Mouse (Mus musculus): ENCODE data around the gene Lrrc56. TPM values are rescaled to one million over a fixed set of nuclear protein-coding genes. Genes with fewer than 3 reads are reported as not detected.
A peak's percentile ranks its signal among the peaks of the same experiment; 100 is the strongest.

The Lrrc56 gene
- polyA plus RNA-seq, 1 experiment from 2014 or later = 3.8 TPM

DNA sequence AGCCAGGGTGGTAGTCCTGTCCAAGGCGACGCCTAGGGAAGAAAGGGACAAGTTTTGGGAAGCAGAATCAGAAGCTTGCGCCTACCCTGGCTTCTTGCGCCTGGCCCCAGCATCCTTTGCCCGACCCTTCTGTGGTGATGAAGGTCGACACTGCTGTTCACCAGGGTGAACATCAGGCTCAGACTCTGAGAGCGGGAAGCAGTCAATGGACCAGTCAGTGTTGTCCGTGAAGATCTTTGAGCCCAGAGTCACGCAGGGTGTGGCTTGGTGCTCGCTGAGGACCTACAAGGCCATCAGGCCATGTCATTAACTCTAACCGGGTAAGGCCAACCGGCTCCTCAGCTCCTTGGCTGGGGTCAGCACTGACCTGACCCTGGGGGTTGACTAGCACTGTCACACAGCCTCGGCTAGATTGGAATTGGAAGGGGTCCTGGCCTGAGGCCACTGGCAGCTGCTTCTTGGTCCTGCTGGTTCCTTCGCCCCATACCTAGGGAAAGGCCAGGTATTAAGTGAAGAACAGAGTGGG lies 16.7 kb downstream of the Lrrc56 start:
- no peak for ATAC-seq (ENCODE audit: insufficient read depth)

DNA sequence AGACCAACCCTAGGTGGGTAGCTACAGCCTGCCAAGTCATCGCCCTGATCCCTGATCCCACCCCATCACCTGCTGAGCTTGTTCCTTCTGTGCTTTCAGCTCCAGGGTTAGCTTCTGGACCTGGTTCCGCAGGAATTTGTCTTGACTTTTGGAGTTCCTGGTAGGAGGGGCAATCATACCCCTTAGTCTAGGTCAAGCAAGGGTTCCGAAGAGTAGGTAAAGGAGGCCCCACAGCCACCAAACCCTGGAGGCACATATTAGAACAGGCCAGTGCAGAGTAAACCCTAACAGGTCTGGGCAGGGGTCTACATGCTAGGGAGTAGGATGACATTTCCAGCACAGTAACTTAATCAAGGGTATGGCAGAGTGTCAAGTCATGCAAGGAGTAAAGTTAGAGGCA lies 19.2 kb downstream of the Lrrc56 start:
- no peak for TF ChIP-seq CTCF (IDR thresholded peaks at IDR 0.05; ENCODE audit: low read depth)
- H3K27me3 ChIP-seq (ENCODE audit: insufficient read depth, low read length) = no peaks in the 10 kb centered on the region
- peaks cover 9% of the 10 kb centered on the region; the same call in 1 of the 2 replicates for H3K36me3 ChIP-seq (ENCODE audit: insufficient read depth)
- H3K27ac ChIP-seq (ENCODE audit: low read depth) = no peak overlapping the region
- H3K9ac ChIP-seq = no peak overlapping the region
- peaks cover 6% of the 10 kb centered on the region; the same call in 1 of the 2 replicates for H3K4me1 ChIP-seq (ENCODE audit: insufficient read depth)
- 83% methylated on average over 3 of the region's 3 CpGs for WGBS
- DNase-seq (no peak), ATAC-seq (ENCODE audit: insufficient read depth) (no peak)
- H3K4me2 ChIP-seq = no peak overlapping the region
- H3K4me3 ChIP-seq (ENCODE audit: low read depth, low read length) = no peak overlapping the region
- H3K9me3 ChIP-seq (ENCODE audit: low read depth, low read length) = no peaks in the 10 kb centered on the region

More for the DNA sequence above, 16.7 kb downstream of the Lrrc56 start:
- Histone ChIP-seq H3K36me3 (ENCODE audit: insufficient read depth) (no peaks in the 10 kb centered on the region), H3K4me2 (no peak overlapping the region), H3K9ac (no peak overlapping the region), H3K4me1 (ENCODE audit: insufficient read depth) (peaks cover 6% of the 10 kb centered on the region; the same call in 1 of the 2 replicates), H3K27me3 (ENCODE audit: insufficient read depth, low read length) (no peaks in the 10 kb centered on the region), H3K4me3 (ENCODE audit: low read depth, low read length) (no peak overlapping the region), H3K27ac (ENCODE audit: low read depth) (no peak overlapping the region), H3K9me3 (ENCODE audit: low read depth, low read length) (no peaks in the 10 kb centered on the region)
- 81% methylated on average over 14 of the region's 14 CpGs for WGBS
- DNase-seq = no peak
- TF ChIP-seq CTCF (IDR thresholded peaks at IDR 0.05; ENCODE audit: low read depth) = no peak

DNA sequence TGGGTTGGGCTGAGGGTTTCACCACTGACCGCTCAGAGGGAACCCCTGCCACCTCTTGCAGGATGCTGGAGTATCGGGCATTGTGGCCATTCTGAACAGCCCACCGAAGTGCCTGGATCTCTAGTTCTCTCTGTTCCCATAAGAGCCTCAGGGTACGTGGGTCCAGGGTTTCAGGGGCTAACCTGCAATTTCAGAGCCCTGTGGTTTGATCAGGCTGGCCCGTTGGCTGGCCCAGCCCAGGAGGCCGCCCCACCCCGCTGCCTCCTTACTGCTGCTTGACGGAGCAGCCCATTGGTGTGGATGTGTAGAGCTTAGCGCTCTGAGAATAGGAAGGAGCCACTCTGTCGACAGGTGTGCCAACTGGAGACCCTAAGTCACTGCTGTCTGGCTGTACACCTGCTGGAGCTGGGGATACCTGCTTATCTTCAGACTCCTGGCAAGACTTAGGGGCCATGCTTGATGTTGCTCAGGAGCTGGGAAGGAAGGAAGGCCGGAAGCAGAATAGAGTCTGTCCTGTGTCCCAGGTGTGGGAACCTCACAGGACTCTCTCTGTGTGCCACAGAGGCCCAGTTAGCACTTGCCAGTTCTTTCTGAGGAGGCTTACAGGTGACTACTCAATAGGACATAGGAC lies 19.8 kb downstream of the Lrrc56 start, which contains the start of gene Lmntd2:
TSS of gene Lmntd2 (minus strand) at position 476 of the 631 bp plus-strand sequence.
- Histone ChIP-seq H3K4me1 (ENCODE audit: insufficient read depth) (peaks cover 6% of the 10 kb centered on the region; the same call in 1 of the 2 replicates), H3K27ac (ENCODE audit: low read depth) (peak within 1 kb of the TSS; percentile 92), H3K4me2 (peak within 1 kb of the TSS; percentile 96), H3K4me3 (ENCODE audit: low read depth, low read length) (peak within 1 kb of the TSS; percentile 64), H3K9me3 (ENCODE audit: low read depth, low read length) (no peaks in the 10 kb centered on the region), H3K27me3 (ENCODE audit: insufficient read depth, low read length) (no peaks in the 10 kb centered on the region), H3K36me3 (ENCODE audit: insufficient read depth) (peaks cover 12% of the 10 kb centered on the region; the same call in 1 of the 2 replicates), H3K9ac (peak within 1 kb of the TSS; percentile 64)
- no peak for ATAC-seq (ENCODE audit: insufficient read depth)
- 87% methylated on average over 11 of the region's 11 CpGs for WGBS
- no peak for TF ChIP-seq CTCF (IDR thresholded peaks at IDR 0.05; ENCODE audit: low read depth)
- no peak for DNase-seq

DNA sequence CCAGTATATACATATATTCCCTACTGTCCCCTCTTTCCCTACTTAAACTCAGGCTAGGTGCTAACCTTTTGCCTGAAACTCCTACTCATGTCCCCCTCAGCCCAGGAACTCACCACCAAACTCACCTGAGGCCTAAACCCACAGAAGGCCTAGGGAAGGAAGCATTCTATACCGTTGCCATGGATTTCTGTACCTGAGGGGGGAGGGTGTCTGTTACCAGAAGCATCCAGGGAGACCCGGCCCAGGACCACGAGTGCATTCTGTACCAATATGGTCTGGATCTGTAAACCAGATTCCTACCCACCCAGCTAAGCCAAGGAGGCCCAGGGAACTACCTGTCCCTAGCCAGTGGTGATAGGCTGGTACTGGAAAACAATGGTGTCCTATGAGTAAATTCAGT lies 20.4 kb downstream of the Lrrc56 start:
- Histone ChIP-seq H3K4me3 (ENCODE audit: low read depth, low read length) (0 out of 2 replicates have a peak overlapping the region, but pooled peaks have one; percentile 64), H3K4me1 (ENCODE audit: insufficient read depth) (peaks cover 6% of the 10 kb centered on the region; the same call in 1 of the 2 replicates), H3K27ac (ENCODE audit: low read depth) (peak overlapping the region; percentile 92), H3K27me3 (ENCODE audit: insufficient read depth, low read length) (no peaks in the 10 kb centered on the region), H3K4me2 (peak overlapping the region; percentile 96; the same call in 1 of the 2 replicates), H3K9ac (no peak overlapping the region; the same call in 1 of the 2 replicates), H3K36me3 (ENCODE audit: insufficient read depth) (peaks cover 13% of the 10 kb centered on the region; the same call in 1 of the 2 replicates), H3K9me3 (ENCODE audit: low read depth, low read length) (no peaks in the 10 kb centered on the region)
- no peak for TF ChIP-seq CTCF (IDR thresholded peaks at IDR 0.05; ENCODE audit: low read depth)
- no peak for ATAC-seq (ENCODE audit: insufficient read depth)
- no peak for DNase-seq
- 38% methylated on average over 3 of the region's 3 CpGs for WGBS

DNA sequence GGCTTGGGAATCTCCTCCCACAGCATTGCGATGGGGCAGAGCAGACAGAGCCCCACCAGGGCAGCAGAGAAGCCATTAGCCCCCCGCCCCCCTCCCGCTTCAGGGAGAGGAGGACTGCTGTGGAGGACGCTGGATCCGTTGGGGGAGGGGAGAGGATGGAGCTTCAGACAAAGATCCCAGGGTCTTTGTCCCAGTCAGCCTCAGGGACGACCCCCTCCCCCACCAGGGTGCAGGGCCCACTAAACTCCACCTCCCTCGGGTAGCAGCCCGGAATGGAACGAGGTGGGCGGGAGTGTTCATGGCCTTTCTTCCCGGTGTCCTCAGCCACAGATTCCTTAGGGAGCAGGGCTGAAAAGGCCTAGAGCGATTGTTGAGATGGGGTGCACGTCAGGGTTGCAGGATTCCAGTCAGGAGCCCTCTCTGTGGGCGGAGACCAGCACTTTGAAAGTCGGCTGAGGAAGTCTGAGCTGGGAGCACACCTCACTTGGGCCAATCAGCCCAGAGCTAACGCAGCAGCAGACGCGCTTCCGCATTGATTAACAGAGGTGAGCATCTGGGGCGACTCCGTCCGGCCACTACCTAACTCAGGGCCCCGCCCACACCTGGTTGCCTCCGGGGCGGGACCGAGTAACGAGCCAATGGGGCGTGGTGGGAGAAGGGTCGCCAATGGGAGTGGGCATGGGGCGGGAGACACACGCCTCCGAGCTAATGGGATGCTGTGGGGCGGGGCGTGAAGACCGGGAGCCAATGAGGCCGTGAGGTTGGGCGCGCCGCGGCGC lies 21.3 kb downstream of the Lrrc56 start, which contains the start of gene Rassf7:
TSS of gene Rassf7 (plus strand) at position 760 of the 779 bp plus-strand sequence.
- Histone ChIP-seq H3K4me3 (ENCODE audit: low read depth, low read length) (peak within 1 kb of the TSS; percentile 64), H3K9ac (peak within 1 kb of the TSS; percentile 64), H3K4me1 (ENCODE audit: insufficient read depth) (peaks cover 6% of the 10 kb centered on the region; the same call in 1 of the 2 replicates), H3K27me3 (ENCODE audit: insufficient read depth, low read length) (no peaks in the 10 kb centered on the region), H3K4me2 (peak within 1 kb of the TSS; percentile 96), H3K27ac (ENCODE audit: low read depth) (peak within 1 kb of the TSS; percentile 92), H3K9me3 (ENCODE audit: low read depth, low read length) (no peaks in the 10 kb centered on the region), H3K36me3 (ENCODE audit: insufficient read depth) (peaks cover 15% of the 10 kb centered on the region; the same call in 1 of the 2 replicates)
- peak; percentile 97 for DNase-seq
- WGBS = under 1% methylated on average over 41 of the region's 41 CpGs
- peak; percentile 94 for ATAC-seq (ENCODE audit: insufficient read depth)
- no peak for TF ChIP-seq CTCF (IDR thresholded peaks at IDR 0.05; ENCODE audit: low read depth)

DNA sequence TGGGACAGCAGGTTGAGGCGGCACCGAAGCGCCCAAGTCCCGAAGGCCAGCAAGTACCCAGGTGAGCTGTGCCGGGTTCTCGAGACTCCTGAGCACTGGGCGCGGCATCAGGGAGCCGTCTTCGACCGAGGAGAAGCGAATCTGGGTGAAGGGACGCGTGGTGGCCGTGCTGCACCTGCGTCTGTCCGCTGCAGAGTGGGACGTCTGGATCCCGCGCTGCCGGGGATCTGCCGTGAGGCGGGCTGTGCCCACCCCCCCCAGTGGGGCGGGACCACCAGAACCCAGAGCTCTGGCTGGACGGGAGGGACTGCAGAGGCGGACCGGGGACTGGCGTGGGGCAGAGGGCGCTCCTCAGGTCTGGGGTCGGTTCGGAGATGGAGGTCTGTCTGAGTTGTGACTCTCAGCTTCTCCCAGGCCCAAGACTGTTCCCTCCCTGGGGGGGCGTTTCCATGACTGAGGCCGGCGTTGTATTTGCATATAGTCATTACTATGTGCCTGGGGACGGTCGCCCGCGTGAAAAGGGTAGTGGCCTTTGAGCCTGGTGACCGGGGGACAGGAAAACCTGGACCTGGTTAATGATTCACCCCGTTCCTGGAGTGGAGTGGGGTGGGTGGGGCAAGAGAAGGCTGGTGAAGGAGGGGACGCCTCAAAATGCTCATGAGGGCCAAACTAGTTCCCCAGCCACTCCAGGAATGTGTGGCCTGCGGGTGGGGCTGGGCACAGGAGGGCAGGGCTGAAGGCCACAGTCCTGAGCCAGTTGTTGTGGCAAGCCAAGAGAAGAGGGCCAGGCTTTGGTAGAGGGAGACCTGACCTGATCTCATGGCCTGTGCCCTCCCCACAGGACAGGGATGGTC lies 22.1 kb downstream of the Lrrc56 start:
- DNase-seq (peak; percentile 70), ATAC-seq (ENCODE audit: insufficient read depth) (peak; percentile 52)
- no peaks in the 10 kb centered on the region for H3K9me3 ChIP-seq (ENCODE audit: low read depth, low read length)
- H3K36me3 ChIP-seq (ENCODE audit: insufficient read depth) = peaks cover 18% of the 10 kb centered on the region; the same call in 1 of the 2 replicates
- WGBS = under 1% methylated on average over 40 of the region's 42 CpGs
- H3K27me3 ChIP-seq (ENCODE audit: insufficient read depth, low read length) = no peaks in the 10 kb centered on the region
- peaks cover 6% of the 10 kb centered on the region for H3K4me1 ChIP-seq (ENCODE audit: insufficient read depth)
- H3K9ac ChIP-seq = peak overlapping the region; percentile 64
- peak overlapping the region; percentile 90 for H3K27ac ChIP-seq (ENCODE audit: low read depth)
- TF ChIP-seq CTCF (IDR thresholded peaks at IDR 0.05; ENCODE audit: low read depth) = peak; percentile 2; the same call in 1 of the 2 replicates
- peak overlapping the region; percentile 96 for H3K4me2 ChIP-seq
- H3K4me3 ChIP-seq (ENCODE audit: low read depth, low read length) = peak overlapping the region; percentile 64

Measured in lung, embryonic 14.5 days (tissue).